Comparison of ENCODE assay signal across 12 mouse cellular contexts in genomic region chr7:49152297-49152696, GRCm38 (mm10).
A peak's percentile ranks its signal among the peaks of the same experiment; 100 is the strongest.
DNase-seq lines count a peak whose midpoint lies in the region; ATAC-seq and TF ChIP-seq lines count a peak whose summit lies in the region.
"Had no signal": no experiment of that assay in that cellular context is flagged by ENCODE, and none has a peak within 500 bp of the region (broad histone marks: within the 10 kb centered on the region; RNA-seq: fewer than 3 reads in every experiment).

No protein-coding gene starts in this region.

- no peak for ATAC-seq in heart, embryonic 11.5 days (replicated peaks; ENCODE audit: insufficient number of reproducible peaks, low FRiP score, low TSS enrichment)
- ATAC-seq: intestine, embryonic 15.5 days had no signal

- H3K36me3 ChIP-seq in heart, embryonic 11.5 days (ENCODE audit: control insufficient read depth, insufficient read depth, low read length) = no peaks in the 10 kb centered on the region
- H3K36me3 ChIP-seq: intestine, embryonic 15.5 days had no signal

- intact Hi-C loops in heart, postnatal 36 days (cut with DNase I) = no loop called here

- H3K27ac ChIP-seq in heart, embryonic 11.5 days (ENCODE audit: low read depth, low read length) = peak overlapping the region; percentile 31; the same call in 1 of the 2 replicates
- peak overlapping the region; percentile 91 for H3K27ac ChIP-seq in layer of hippocampus, adult 2 months
- H3K27ac ChIP-seq: intestine, embryonic 15.5 days; midbrain, embryonic 12.5 days had no signal

- no peak for DNase-seq in heart, postnatal 36 days
- peak; percentile 42 to 67 for DNase-seq in layer of hippocampus, adult 18-20 months (ENCODE audit: low spot score in 2 of 2)
- no peak for DNase-seq in layer of hippocampus, adult 9-10 months (ENCODE audit: low spot score)
- peak; percentile 44 to 66 for DNase-seq in layer of hippocampus, adult 2 months (ENCODE audit: low spot score in 2 of 2)
- peak; percentile 50 to 67 for DNase-seq in right cerebral cortex, adult 2 months (ENCODE audit: low spot score in 2 of 2)
- no peak for DNase-seq in c-Kit-positive CD71-positive TER-119-positive erythroid progenitor cells, embryonic 14.5 days (ENCODE audit: low spot score)
- no peak for DNase-seq in spleen, postnatal 14 days (ENCODE audit: low spot score in 2 of 2)
- DNase-seq: lung, adult 2 months; thymus, adult 18-20 months had no signal

- H3K4me1 ChIP-seq in heart, embryonic 11.5 days (ENCODE audit: control insufficient read depth, insufficient read depth, low read length) = peaks cover 6% of the 10 kb centered on the region; the same call in 1 of the 2 replicates
- H3K4me1 ChIP-seq: intestine, embryonic 15.5 days; midbrain, embryonic 12.5 days had no signal

- no peaks in the 10 kb centered on the region; the same call in 1 of the 2 replicates for H3K9me3 ChIP-seq in heart, embryonic 11.5 days (replicated peaks; ENCODE audit: control insufficient read depth, low read length)
- H3K9me3 ChIP-seq: intestine, embryonic 15.5 days had no signal

- no peak overlapping the region for H3K9ac ChIP-seq in heart, embryonic 11.5 days (ENCODE audit: low read depth, low read length)
- H3K9ac ChIP-seq: intestine, embryonic 15.5 days; midbrain, embryonic 12.5 days had no signal

- H3K27me3 ChIP-seq in heart, embryonic 11.5 days (ENCODE audit: control insufficient read depth, insufficient read depth, low read length) = no peaks in the 10 kb centered on the region
- H3K27me3 ChIP-seq: intestine, embryonic 15.5 days; midbrain, embryonic 12.5 days had no signal

- H3K4me3 ChIP-seq in heart, embryonic 11.5 days (ENCODE audit: low read depth, low read length) = no peak overlapping the region
- no peak overlapping the region for H3K4me3 ChIP-seq in layer of hippocampus, adult 2 months
- H3K4me3 ChIP-seq: intestine, embryonic 15.5 days; midbrain, embryonic 12.5 days had no signal

- 44% methylated on average over 5 of the region's 5 CpGs for WGBS in heart, embryonic 11.5 days (ENCODE audit: insufficient replicate concordance)

- no peak for TF ChIP-seq CTCF in layer of hippocampus, adult 2 months (conservative IDR thresholded peaks at IDR 0.05)

- H3K4me2 ChIP-seq in heart, embryonic 11.5 days = no peak overlapping the region
- H3K4me2 ChIP-seq: intestine, embryonic 15.5 days; midbrain, embryonic 12.5 days had no signal

Comparison
In these comparisons a context has a peak if more than half of its experiments do, and no peak if none do; other contexts are left out.
1. DNase-seq: peak in layer of hippocampus, adult 18-20 months (2 of 2), layer of hippocampus, adult 2 months (2 of 2) and right cerebral cortex, adult 2 months (2 of 2); none in heart, postnatal 36 days (0 of 2), layer of hippocampus, adult 9-10 months (single experiment), c-Kit-positive CD71-positive TER-119-positive erythroid progenitor cells, embryonic 14.5 days (single experiment) and spleen, postnatal 14 days (0 of 2).